Mouse (Mus musculus) liver, embryonic 16.5 days (tissue): ENCODE data around the gene Clmp. TPM values are rescaled to one million over a fixed set of nuclear protein-coding genes. Genes with fewer than 3 reads are reported as not detected.
"Not testable (repeated sequence)": the region's sequence is repeated elsewhere in the genome, so short reads cannot be mapped to it uniquely, and the experiment has no call there.

ENCODE experiments used
- ATAC-seq: fragments of 200-750 bp; cut with Nextera tagmentation; 2 replicates; pipeline ENCODE4 v1.8.0; 2017; ENCODE audit warnings: low read depth, mild to moderate bottlenecking, moderate number of reproducible peaks, moderate library complexity
- H3K27ac ChIP-seq: fragments of 300-500 bp; sonication (generic); 2 replicates; pipeline ENCODE4 v1.5.1; 2014; ENCODE audit warnings: mild to moderate bottlenecking, low read length
- H3K27me3 ChIP-seq: fragments of 300-500 bp; sonication (generic); 2 replicates; pipeline ENCODE4 v1.6.1; 2014; ENCODE audit warnings: low read depth, low read length, mixed read lengths; ENCODE audit not compliant: control insufficient read depth, insufficient read depth
- H3K36me3 ChIP-seq: fragments of 300-500 bp; sonication (generic); 2 replicates; pipeline ENCODE4 v1.6.1; 2014; ENCODE audit warnings: mild to moderate bottlenecking; ENCODE audit not compliant: control insufficient read depth, insufficient read depth
- H3K4me1 ChIP-seq: fragments of 300-500 bp; sonication (generic); 2 replicates; pipeline ENCODE4 v1.6.1; 2014; ENCODE audit warnings: low read depth, low read length, mixed read lengths; ENCODE audit not compliant: control insufficient read depth
- H3K4me2 ChIP-seq: fragments of 300-500 bp; sonication (generic); 2 replicates; pipeline ENCODE4 v1.6.1; 2014; ENCODE audit warnings: low read depth, low read length, mixed read lengths
- H3K4me3 ChIP-seq: fragments of 300-500 bp; sonication (generic); 2 replicates; pipeline ENCODE4 v1.5.1; 2014; ENCODE audit warnings: low read depth, mild to moderate bottlenecking, low read length
- H3K9ac ChIP-seq: fragments of 300-500 bp; sonication (generic); 2 replicates; pipeline ENCODE4 v1.6.1; 2014; ENCODE audit warnings: low read depth, low read length
- H3K9me3 ChIP-seq: fragments of 300-500 bp; sonication (generic); replicated peaks from 2 replicates; pipeline ENCODE4 v1.6.1; 2016; ENCODE audit warnings: low read length; ENCODE audit not compliant: control insufficient read depth
- WGBS: fragments of 180-500 bp; shearing (Covaris S2); extraction: QIAGEN DNeasy Blood & Tissue Kit; methylation state at CpG from one replicate; pipeline ENCODE4 v1.1.7; 2014; ENCODE audit not compliant: insufficient replicate concordance; 5-methylcytosine and 5-hydroxymethylcytosine counted together
- polyA plus RNA-seq: library from polyadenylated mRNA; unstranded; fragments of >200 nt; fragmentation: Nextera tagmentation; extraction: Ambion mirVana; gene quantifications from 2 replicates; pipeline ENCODE4 v1.2.1, GENCODE M21; 2015

The Clmp gene
- polyA plus RNA-seq, 1 experiment from 2014 or later = 1.2 TPM

- no peak overlapping the region for H3K4me3 ChIP-seq
- H3K9me3 ChIP-seq = no peaks in the 10 kb centered on the region
- no peak overlapping the region for H3K4me2 ChIP-seq
- peaks cover 2% of the 10 kb centered on the region; the same call in 1 of the 2 replicates for H3K4me1 ChIP-seq
- H3K27ac ChIP-seq = no peak overlapping the region
- H3K9ac ChIP-seq = no peak overlapping the region
- H3K27me3 ChIP-seq = peaks cover 3% of the 10 kb centered on the region
- 11% methylated on average over 9 of the region's 9 CpGs for WGBS
- H3K36me3 ChIP-seq = no peaks in the 10 kb centered on the region
- ATAC-seq = no peak
These were observed 98.7 kb downstream of the Clmp start for GRCm38 (mm10) chr9:40784374-40784967.

GRCm38 (mm10) chr9:40785452-40785851 lies 99.7 kb downstream of the Clmp start:
- Histone ChIP-seq H3K4me2 (no peak overlapping the region), H3K9ac (no peak overlapping the region), H3K27ac (no peak overlapping the region), H3K36me3 (no peaks in the 10 kb centered on the region), H3K4me3 (no peak overlapping the region), H3K27me3 (peaks cover 3% of the 10 kb centered on the region), H3K9me3 (no peaks in the 10 kb centered on the region), H3K4me1 (peaks cover 2% of the 10 kb centered on the region; the same call in 1 of the 2 replicates)
- ATAC-seq = no peak
- WGBS = 67% methylated on average over 6 of the region's 6 CpGs

- not testable (repeated sequence) for ATAC-seq, H3K27ac ChIP-seq, H3K36me3 ChIP-seq, H3K4me2 ChIP-seq, H3K9me3 ChIP-seq, H3K4me3 ChIP-seq, H3K27me3 ChIP-seq, H3K9ac ChIP-seq, H3K4me1 ChIP-seq
- WGBS = 71% methylated on average over 6 of the region's 6 CpGs
These were observed 101.1 kb downstream of the Clmp start for GRCm38 (mm10) chr9:40786820-40787219.

- Histone ChIP-seq H3K36me3 (no peaks in the 10 kb centered on the region), H3K9ac (no peak overlapping the region), H3K27me3 (no peaks in the 10 kb centered on the region), H3K4me1 (no peaks in the 10 kb centered on the region), H3K4me3 (no peak overlapping the region), H3K9me3 (no peaks in the 10 kb centered on the region), H3K4me2 (no peak overlapping the region), H3K27ac (no peak overlapping the region)
- WGBS = 47% methylated on average over 6 of the region's 6 CpGs
- no peak for ATAC-seq
These were observed 106.3 kb downstream of the Clmp start for GRCm38 (mm10) chr9:40791864-40792633.

GRCm38 (mm10) chr9:40793581-40793980 lies 107.8 kb downstream of the Clmp start:
- no peak for ATAC-seq
- 68% methylated on average over 5 of the region's 5 CpGs for WGBS

GRCm38 (mm10) chr9:40794251-40794650 lies 108.5 kb downstream of the Clmp start:
- H3K27ac ChIP-seq = no peak overlapping the region
- ATAC-seq = no peak
- no peak overlapping the region for H3K9ac ChIP-seq
- no peaks in the 10 kb centered on the region for H3K27me3 ChIP-seq
- H3K4me2 ChIP-seq = no peak overlapping the region
- WGBS = 38% methylated on average over 5 of the region's 5 CpGs
- no peaks in the 10 kb centered on the region for H3K36me3 ChIP-seq
- peaks cover 11% of the 10 kb centered on the region for H3K4me1 ChIP-seq
- H3K9me3 ChIP-seq = no peaks in the 10 kb centered on the region
- H3K4me3 ChIP-seq = no peak overlapping the region

More at GRCm38 (mm10) chr9:40793581-40793980, 107.8 kb downstream of the Clmp start:
- H3K4me2 ChIP-seq = no peak overlapping the region
- H3K9ac ChIP-seq = no peak overlapping the region
- H3K4me3 ChIP-seq = no peak overlapping the region
- no peaks in the 10 kb centered on the region for H3K9me3 ChIP-seq
- H3K27me3 ChIP-seq = no peaks in the 10 kb centered on the region
- no peak overlapping the region for H3K27ac ChIP-seq
- H3K4me1 ChIP-seq = peaks cover 5% of the 10 kb centered on the region
- H3K36me3 ChIP-seq = no peaks in the 10 kb centered on the region

- no peak overlapping the region for H3K27ac ChIP-seq
- no peak overlapping the region for H3K4me2 ChIP-seq
- H3K36me3 ChIP-seq = no peaks in the 10 kb centered on the region
- WGBS = 58% methylated on average over 5 of the region's 5 CpGs
- no peaks in the 10 kb centered on the region for H3K9me3 ChIP-seq
- H3K4me1 ChIP-seq = peaks cover 15% of the 10 kb centered on the region
- no peaks in the 10 kb centered on the region for H3K27me3 ChIP-seq
- H3K9ac ChIP-seq = no peak overlapping the region
- no peak for ATAC-seq
- H3K4me3 ChIP-seq = no peak overlapping the region
These were observed 109.2 kb downstream of the Clmp start for GRCm38 (mm10) chr9:40794926-40795325.

GRCm38 (mm10) chr9:40795562-40795961 lies 109.8 kb downstream of the Clmp start:
- H3K9ac ChIP-seq = no peak overlapping the region
- H3K27me3 ChIP-seq = no peaks in the 10 kb centered on the region
- H3K36me3 ChIP-seq = no peaks in the 10 kb centered on the region
- no peak overlapping the region for H3K27ac ChIP-seq
- no peak for ATAC-seq
- H3K4me3 ChIP-seq = no peak overlapping the region
- H3K4me1 ChIP-seq = peaks cover 15% of the 10 kb centered on the region
- H3K4me2 ChIP-seq = no peak overlapping the region
- H3K9me3 ChIP-seq = no peaks in the 10 kb centered on the region
- 46% methylated on average over 2 of the region's 2 CpGs for WGBS

GRCm38 (mm10) chr9:40796054-40796453 lies 110.3 kb downstream of the Clmp start:
- H3K36me3 ChIP-seq = no peaks in the 10 kb centered on the region
- no peak overlapping the region for H3K4me2 ChIP-seq
- H3K27me3 ChIP-seq = no peaks in the 10 kb centered on the region
- no peak for ATAC-seq
- H3K9me3 ChIP-seq = no peaks in the 10 kb centered on the region
- 43% methylated on average over 4 of the region's 4 CpGs for whole genome bisulfite sequencing
- H3K4me3 ChIP-seq = no peak overlapping the region
- H3K9ac ChIP-seq = no peak overlapping the region
- no peak overlapping the region for H3K27ac ChIP-seq
- peaks cover 15% of the 10 kb centered on the region for H3K4me1 ChIP-seq
